Mouse (Mus musculus): ENCODE measurements at regions not wholly inside any gene's neighbourhood (a gene's known extent, or its start where the extent isn't known, plus 50 kb on each side); places are given as distances from the start of the nearest gene placed in this dataset.

DNA sequence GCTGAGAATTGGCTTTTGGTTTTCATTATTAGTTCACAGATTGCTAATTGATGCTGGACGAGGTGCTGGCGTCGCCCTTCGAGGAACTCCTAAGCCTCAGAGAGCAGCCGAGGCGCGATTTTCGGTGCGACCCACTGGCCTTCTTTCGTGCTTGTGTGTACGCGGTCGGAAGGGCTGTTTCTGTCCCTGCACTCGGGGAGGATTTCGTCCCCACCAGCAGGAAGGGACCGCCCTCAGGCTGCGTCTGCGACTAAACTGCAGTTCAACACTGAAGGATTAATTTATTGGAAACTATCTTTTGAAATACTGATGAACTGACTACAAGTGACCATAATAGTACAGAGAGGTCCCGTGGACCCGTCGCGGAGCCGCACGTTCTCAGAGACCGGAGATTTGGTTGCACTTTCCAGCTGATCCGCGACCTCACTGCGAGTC, 228.4 kb upstream of the Sall1 start:
- DNase-seq (ENCODE audit: low read depth) = no peak

DNA sequence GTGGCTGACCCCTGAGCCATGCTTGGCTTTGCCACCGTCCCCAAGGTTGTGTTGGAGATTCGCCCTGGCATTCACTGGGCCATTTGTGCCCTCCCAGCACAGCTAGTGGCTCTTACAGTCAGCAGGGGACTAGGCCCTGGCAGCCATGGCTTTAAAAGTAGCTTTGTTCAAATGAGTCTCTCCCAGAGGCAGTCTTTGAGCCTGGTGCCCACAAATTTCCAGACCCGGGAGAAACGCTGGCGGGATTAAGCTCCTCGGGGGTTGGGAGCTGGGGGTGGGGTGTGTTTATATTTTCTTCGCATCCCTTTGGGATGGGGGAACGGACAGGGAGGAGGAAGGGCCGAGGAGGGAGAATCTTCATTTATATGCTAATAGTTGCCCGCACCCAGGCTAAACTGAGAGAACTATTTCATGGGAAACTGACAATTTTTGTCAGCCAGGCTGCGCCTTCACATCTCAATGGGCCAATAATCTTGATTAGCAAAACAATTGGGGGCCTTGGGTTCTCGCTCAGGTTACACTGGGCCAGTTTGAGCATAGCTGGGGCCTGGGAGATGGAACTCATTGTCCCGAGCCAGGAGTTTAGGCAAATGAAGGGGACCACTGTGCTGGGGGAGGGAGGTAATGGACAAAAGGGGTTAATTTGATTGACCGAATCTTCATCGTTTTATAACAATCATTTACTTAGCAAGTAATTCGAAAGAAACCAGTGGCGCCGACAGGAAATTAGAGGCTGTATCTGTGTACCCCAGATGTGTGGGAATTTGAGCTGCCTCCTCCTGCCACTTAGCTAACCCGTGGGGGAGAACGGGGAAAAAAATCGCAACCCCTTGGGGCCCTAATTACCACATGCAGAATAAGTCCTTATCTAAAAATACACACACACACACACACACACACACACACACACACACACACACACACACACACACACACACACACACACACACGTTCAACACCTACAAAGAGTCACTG, 227.7 kb upstream of the Sall1 start:
- DNase-seq (ENCODE audit: low read depth) = no peak

DNA sequence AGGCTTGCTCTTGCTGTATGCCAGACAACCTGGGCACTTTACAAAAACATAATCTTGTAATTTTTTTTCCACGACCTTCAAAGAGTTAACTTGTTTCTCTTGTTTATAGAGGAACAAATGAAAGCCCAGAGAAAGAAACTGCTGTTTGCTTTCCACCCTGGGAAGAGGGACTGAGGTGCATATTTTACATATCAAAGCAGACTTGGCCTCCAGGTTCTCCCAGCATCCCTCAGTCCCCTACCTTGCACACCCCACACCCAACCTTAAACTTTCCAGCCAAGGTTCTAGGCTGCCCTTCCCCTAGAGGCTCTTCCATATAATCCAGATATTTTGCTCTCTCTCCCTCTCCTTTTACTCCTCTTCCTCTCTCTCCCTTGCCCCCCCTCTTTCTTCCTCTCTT, 226.0 kb upstream of the Sall1 start:
- no peak for DNase-seq (ENCODE audit: low read depth)

DNA sequence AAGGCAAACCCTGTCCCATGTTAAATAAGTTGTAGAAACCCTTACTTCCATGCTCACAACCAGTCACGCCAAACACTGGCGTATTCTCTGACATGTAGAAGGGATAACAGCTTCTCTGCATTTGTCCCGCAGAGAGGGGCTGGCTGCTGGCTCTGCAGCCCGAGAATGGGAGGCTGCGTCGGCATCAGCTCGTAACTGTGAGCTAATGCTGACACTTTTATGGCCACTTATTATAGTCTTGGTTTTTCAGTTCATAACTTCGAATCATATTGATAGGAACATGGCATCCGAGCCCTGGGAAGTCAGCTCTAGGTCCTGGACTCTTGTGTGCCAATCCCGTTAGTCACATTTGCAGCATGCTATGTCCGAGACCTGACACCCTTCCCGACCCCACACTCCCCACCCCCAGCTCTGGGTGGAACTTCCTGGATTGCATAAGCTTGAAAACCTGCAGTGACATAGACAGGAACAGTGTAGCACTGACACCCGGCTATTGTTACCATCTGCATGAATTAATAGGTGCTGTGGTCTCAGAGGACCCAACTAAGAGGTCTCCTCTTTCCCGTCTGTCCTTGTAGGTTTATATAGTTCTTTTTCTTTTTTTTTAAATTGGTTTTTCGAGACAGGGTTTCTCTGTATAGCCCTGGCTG, 217.3 kb upstream of the Sall1 start:
- no peak for DNase-seq (ENCODE audit: low read depth)

DNA sequence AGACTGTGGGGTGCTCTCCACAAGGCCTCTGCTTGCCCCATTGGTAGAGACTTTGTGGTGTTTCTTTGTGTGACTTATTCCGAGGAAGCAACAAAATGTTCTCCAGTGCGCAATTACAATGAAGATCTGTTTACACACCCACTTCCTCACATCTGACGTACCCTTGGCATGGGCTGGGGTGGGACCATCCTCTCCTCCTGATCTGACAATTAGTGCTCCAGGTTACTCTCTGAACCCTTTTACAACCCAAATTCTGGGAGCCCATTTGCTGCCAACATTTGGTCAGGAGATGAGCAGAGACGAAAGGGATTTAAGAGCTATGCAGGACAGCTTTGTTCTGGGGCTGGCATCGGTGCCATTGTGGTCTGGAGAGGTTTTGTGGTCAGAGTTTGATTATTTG, 215.9 kb upstream of the Sall1 start:
- no peak for DNase-seq (ENCODE audit: low read depth)

DNA sequence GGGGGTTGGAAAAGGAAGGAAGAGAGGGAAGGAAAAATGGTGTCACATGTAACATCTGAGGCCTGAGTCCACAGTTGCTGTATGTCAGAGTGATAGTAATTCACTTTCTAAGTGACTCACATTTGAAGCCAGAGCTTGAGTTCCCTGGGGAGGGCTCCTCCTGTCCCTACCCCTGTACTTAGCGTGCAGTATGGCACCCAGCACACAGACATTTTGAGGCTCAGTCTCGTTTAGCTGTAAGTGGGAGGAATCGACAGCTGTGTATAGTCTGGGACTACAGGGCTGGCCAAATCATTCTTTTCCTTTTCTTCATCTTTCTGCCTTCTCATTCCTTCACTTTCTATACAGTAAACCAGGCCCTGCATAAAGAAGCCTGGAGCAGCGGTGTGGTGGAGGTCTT, 202.4 kb upstream of the Sall1 start:
- no peak for DNase-seq (ENCODE audit: low read depth)

DNA sequence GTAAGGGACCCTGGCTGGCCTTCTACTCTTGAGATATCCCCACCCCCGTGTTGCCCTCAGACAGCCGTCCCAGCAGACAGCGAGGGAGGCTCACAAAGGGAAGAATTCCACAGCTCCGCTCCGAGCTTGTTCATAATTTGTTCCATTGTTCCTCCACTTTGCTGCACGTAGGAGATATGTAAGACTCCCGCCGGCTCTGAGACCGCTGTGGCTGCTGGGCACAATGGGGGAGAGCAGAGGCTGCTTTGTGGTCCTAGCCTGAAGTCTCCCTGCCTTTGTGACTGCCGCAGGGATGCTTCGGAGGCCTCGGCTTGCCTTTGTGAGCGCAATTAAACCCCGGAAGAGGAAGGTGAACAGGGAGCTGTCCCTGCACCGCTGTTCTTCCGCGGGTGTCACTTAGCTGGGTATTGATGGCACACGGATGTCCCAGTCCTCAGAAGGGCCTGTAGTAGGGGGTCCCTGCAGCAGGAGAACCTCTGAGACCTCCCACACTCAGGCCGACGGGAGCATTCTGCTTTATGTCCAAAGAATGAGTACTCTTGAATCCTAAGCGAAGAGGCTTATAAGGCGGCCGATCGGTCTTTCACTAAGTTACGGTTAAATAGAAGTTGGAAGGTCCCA, 201.3 kb upstream of the Sall1 start:
- no peak for DNase-seq (ENCODE audit: low read depth)

DNA sequence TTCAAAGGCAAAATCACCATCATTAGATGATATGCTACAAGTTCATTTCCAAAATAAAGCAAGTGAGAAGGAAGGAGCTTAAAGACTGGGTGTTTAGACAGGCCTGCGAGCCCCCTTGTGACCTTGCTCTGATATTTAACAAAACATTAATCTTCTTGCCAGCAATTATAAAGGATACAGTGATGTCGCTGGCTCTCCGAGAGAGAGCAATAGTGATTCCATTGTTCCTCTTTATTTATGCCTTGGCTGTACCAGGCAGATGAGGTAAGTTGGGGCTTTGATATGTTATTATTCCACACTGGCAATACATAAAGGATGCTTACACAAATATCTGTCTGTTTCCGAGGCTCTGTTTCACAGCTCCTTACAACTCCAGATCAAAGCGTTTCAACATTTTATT, 197.7 kb upstream of the Sall1 start:
- DNase-seq (ENCODE audit: low read depth) = no peak

DNA sequence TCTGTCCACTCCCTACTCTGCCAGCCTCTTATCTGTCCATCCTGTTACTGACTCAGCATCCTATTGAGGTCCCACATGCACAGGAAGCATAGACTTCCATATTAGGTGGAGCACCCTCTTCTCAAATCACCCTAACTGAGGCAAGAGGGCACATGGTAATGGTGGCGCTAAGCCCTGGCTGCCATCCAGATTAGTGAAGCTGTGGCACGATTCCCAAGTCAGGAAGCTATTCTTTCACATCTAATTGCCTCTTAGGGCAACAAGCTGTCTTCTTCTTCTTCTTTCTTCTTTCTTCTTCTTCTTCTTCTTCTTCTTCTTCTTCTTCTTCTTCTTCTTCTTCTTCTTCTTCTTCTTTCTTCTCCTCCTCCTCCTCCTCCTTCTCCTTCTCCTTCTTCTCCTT, 195.7 kb upstream of the Sall1 start:
- no peak for DNase-seq (ENCODE audit: low read depth)

DNA sequence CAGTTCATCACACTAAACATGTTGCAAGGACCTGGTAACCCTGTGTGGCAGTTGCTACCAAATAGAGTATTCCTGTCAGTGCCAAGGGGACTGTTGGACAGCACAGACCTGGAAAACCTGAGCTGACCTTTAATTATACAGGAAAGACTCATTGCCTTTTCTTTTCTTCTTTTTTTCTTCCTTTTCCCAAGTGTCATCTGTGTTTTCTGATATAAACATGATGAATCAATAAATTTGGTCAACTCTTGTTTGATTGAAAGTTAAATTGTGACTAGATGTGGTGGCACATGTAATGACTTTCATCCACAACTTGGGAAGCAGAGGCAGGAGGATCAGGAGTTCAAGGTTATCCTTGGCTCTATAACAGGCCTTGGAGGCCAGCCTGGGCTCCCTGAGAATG, 190.1 kb upstream of the Sall1 start:
- DNase-seq (ENCODE audit: low read depth) = no peak

DNA sequence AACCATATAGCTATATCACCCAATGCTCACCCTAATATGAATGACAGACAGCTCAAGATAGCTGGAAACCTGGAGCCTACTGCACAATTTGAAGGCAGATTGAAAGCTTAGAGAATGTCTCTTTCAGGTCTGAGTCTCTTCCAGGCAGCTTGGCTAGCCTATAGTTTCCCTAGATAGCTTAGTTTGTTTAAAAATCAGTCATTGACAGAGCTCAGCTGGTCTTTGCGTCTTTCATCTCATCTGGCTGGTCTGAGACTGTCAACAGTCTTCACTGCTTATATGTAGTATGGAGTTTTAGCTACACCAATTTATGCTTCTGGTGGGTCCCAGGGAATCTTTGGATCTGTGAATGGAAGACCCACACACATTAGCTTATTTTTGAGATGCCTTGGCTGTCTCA, 188.4 kb upstream of the Sall1 start:
- DNase-seq (ENCODE audit: low read depth) = no peak

DNA sequence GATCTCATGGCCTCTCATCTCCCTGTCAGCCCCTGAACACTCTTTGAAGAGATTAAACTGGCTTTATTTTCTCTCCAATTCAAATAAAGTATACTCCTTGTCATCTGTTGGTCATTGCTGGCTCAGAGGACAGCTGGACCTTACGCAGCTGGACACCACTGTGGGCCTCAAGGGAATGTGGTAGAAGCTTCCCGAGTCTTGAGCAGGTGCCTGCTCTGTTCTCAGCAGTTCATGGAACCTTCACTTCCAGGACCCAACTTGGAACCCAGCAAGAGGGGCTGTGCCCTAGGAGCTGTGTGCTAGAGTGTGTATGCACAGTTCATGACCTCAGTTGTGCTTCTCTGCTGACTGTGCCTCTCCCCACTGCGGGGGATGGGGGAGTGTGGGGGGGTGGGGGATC, 185.2 kb upstream of the Sall1 start:
- DNase-seq (ENCODE audit: low read depth) = no peak

DNA sequence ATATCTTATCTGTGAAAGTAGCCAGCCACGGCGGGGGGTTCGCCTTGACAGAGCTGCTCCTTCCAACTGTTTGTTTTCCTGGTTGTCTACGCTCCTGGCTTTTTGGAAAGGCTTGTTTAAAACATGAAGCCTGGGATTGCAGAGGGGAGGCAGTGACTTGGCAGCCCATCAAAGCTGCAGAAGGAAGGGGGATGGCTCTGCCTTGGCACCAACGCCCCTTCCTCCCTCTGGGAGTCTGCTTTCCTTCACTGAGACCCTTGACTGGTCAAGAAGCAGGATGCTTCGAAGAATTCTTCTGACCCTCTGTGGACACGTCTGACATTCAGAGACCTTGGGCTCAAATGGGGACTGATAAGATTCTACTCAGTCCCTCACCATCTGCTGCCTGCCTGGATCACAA, 176.9 kb upstream of the Sall1 start:
- DNase-seq (ENCODE audit: low read depth) = no peak

DNA sequence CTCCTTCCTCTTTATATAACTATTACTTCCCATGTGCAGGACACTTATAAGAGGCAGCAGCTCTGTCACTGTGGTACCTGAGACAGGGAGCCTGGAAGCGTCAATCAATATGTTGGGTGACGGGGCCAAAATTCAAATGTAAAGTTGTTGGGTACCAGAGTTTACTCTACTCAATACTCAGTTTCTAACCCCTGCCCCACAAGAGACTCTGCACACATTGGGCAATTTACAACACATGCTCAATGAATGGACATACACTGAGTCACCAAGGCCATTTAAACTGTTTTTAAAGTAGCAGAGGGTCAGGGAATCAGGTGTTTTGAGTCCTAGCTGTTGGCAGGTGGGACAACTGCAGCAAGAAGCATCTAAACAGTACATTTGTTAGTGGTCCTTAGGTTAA, 176.4 kb upstream of the Sall1 start:
- no peak for DNase-seq (ENCODE audit: low read depth)

DNA sequence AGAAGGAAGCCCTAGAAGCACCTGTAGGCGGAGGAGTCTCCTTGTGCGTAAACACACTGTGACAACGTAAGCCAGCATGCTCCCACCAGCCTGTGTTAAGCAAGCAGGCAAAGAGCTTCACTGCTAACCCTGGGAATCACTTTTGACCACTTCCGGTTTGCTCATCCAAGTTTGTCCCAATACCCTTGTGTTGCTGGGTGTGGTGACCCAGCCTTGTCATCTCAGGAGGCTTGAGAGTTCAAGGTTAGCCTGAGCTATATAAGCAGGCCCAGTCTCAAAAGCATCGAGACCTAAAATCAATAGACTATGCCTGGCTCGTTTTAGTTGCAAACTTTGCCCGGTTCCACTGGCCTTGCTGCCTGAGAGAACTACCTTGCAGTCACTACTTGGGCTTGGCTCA, 175.2 kb upstream of the Sall1 start:
- no peak for DNase-seq (ENCODE audit: low read depth)

DNA sequence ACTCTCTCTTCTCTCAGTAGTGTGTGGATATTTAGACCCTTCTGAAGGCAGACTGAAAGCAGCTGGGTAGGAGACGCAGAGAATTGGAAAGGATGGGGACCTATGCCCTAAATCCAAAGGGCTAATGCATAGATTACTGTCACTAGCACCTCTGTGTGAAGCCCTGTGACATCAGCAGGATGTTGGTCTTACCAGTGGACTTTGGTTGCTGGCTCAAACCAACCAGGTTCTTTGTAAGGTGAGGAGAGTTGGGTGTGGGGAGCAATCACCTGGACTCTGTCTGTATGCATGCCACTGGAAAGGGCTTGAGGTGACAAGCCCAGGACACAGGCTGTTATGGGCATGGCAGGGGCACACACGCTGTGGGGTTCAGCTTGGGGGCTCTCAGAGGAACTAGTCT, 173.7 kb upstream of the Sall1 start:
- no peak for DNase-seq (ENCODE audit: low read depth)

DNA sequence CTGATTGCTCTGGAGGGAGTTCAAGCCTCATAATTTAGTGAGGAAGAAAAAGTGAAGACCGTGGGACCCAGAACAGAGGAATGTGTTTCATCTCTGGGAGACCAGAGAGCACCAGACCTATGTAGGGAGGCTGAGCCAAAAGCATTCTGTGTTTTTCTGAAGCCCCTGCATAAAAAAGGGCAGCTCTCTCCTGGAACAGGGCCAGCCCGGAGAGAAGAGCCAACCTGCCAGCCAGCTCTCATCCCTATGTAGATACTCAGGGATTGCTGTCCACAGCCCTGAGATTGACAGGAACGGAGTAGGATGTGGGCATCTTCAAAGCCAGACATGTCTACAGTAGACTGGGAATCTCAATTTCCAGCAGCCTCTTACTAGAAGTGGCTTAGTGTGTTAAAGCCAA, 168.0 kb upstream of the Sall1 start:
- DNase-seq (ENCODE audit: low read depth) = no peak

DNA sequence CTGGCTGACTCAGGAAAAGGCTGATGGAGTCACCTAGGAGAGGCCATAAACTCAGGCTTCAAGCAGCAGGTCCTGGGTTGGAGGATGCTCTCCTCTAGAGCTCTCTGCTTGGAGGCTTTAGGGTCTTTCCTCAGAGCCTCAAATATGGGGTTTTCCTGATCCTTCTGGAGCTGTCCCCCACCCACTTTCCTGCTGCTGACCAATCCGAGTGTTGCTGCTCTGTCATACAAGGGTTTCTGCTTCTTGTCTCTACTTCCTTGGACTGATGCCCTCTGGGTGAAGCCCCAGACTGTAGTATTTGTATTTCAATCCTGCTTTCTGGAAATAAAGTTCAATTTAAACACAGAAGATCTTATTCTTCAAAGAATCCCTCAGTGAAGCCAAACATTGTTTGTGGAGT, 166.7 kb upstream of the Sall1 start:
- DNase-seq (ENCODE audit: low read depth) = no peak

DNA sequence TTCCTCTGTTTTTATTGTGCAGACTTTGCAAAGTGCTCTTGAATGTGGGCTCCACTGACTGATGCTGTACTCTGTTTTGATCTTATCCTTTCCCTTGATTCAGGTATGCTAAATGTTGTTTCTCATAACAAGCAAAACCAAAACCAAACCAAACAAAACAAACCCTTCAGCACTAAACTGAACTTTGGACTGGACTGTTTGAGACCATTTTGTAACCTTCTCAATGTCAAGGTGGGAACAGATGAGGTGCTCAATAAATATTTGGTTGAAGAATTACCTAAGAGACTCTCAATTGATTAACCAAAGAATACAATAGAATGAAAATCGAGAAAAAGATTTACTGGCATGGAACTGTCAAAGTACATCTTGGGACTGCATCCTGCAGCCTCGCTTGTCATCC, 163.9 kb upstream of the Sall1 start:
- no peak for DNase-seq (ENCODE audit: low read depth)

DNA sequence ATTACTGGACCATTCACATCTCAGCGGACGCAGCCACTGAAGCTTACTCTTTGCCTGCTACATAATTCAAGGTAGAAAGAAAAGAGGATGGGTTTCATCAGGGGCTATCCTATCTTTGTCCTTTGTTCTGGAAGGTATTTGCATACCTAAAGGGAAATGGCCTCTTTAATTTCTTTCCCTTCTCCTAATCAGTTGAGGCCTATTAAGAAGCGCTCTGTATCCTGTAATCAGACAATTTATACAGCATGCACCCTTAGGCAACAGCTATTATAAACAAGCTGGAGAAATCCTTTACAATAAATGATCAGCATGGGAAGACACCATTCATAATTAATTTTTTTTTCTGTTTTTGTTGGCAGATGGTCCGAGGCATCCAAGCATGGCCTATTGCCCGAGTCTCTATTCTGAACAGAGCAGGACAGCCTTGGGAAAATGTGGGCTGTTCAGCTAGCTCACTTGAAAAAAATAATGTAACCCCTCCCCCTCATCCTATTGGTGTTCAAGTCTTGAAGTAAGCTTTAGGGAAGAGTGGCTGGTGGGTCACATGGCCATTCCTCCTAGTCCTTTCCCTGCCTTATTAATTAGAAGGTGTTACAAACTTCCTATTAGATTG, 158.6 kb upstream of the Sall1 start:
- DNase-seq (ENCODE audit: low read depth) = no peak

DNA sequence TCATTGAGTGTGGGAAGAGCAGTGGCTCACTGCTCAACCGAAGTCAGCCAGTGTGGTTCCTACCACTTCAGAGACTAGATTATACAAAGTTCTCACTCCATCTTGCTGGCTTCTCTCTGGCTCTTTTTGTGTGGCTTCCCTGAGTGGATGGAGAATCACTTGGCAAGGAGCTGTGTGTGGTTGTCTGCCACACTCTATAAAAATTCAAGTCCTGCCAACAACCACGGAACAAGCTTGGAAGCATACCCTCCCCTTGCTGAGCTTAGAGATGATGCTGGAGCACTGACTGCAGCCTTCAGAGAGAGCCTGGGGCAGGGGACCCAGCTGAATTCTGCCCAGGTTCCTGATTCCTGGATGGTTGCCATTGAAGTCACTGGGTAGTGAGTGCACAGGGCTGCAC, 156.3 kb upstream of the Sall1 start:
- no peak for DNase-seq (ENCODE audit: low read depth)

DNA sequence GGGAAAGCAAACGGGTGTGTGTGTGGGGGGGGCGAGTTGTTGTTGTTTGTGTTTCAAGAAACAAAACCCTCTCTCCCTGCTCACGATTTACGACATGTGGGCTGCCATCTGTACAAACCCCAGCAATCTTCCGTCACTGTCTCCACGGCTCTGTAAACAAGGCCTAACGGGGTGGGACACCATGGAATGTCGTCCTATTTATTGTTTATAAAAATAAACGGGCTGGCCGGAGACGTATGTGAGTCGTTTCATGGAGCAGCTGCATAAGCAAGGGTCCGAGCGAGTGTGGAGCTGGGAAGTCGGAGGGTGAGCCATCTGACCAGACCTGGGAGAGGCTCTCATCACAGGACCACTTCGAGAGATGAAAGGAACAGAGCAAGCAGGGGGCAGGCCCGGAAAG, 141.4 kb upstream of the Sall1 start:
- no peak for DNase-seq (ENCODE audit: low read depth)

DNA sequence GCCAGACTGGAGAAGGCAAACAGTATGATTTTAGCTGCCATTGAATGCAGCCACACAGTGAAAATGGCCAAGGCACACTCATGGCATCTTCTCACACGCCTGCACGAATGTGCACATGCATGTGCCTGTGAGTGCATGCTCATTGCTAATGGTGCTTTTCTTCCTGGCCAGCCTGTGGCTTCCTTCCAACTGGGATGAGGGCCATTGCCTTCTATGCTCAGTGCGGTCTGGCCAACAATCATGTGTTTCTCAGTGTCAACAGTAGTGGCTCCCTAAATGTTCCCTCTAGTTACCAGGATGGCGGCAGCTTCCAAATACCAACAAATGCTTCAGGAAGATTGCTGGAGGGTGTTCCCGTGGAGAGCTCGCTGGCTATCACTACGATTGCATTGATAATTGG, 131.7 kb upstream of the Sall1 start:
- no peak for DNase-seq (ENCODE audit: low read depth)

Measured in fibroblast of lung, adult 2 months (primary cell).